Mouse (Mus musculus): ENCODE results near the gene Pde2a. TPM values are rescaled to one million over a fixed set of nuclear protein-coding genes. Genes with fewer than 3 reads are reported as not detected.
A peak's percentile ranks its signal among the peaks of the same experiment; 100 is the strongest.

The Pde2a gene
- polyA plus RNA-seq, 1 experiment from 2014 or later = 4.0 TPM

- Histone ChIP-seq H3K9me3 (replicated peaks) (no peaks in the 10 kb centered on the region), H3K27ac (no peak overlapping the region), H3K4me1 (replicated peaks) (peaks cover 4% of the 10 kb centered on the region), H3K27me3 (peaks cover 8% of the 10 kb centered on the region), H3K4me2 (no peak overlapping the region), H3K4me3 (replicated peaks) (no peak overlapping the region), H3K36me3 (no peaks in the 10 kb centered on the region), H3K9ac (no peak overlapping the region)
- DNase-seq = no peak
- no peak for ATAC-seq (ENCODE audit: low read depth)
- WGBS (ENCODE audit: insufficient replicate concordance) = 51% methylated on average over 8 of the region's 8 CpGs
Measured at GRCm38 (mm10) chr7:101426692-101427091, 5.2 kb downstream of the Pde2a start.

GRCm38 (mm10) chr7:101427736-101428135, 6.2 kb downstream of the Pde2a start:
- Histone ChIP-seq H3K27me3 (peaks cover 7% of the 10 kb centered on the region), H3K4me3 (replicated peaks) (no peak overlapping the region), H3K9me3 (replicated peaks) (no peaks in the 10 kb centered on the region), H3K4me1 (replicated peaks) (no peaks in the 10 kb centered on the region), H3K4me2 (no peak overlapping the region), H3K9ac (no peak overlapping the region), H3K36me3 (no peaks in the 10 kb centered on the region), H3K27ac (no peak overlapping the region)
- 11% methylated on average over 2 of the region's 2 CpGs for WGBS (ENCODE audit: insufficient replicate concordance)
- no peak for ATAC-seq (ENCODE audit: low read depth)
- DNase-seq = no peak

- Histone ChIP-seq H3K4me3 (replicated peaks) (no peak overlapping the region), H3K4me2 (no peak overlapping the region), H3K27ac (no peak overlapping the region), H3K9ac (no peak overlapping the region), H3K36me3 (no peaks in the 10 kb centered on the region), H3K9me3 (replicated peaks) (no peaks in the 10 kb centered on the region), H3K27me3 (0 out of 2 replicates have a peak, but pooled peaks cover 8% of the 10 kb centered on the region), H3K4me1 (replicated peaks) (no peaks in the 10 kb centered on the region)
- WGBS (ENCODE audit: insufficient replicate concordance) = 45% methylated on average over 6 of the region's 6 CpGs
- DNase-seq (no peak), ATAC-seq (ENCODE audit: low read depth) (no peak)
Measured at GRCm38 (mm10) chr7:101435038-101435437, 13.5 kb downstream of the Pde2a start.

GRCm38 (mm10) chr7:101437876-101438275, 16.4 kb downstream of the Pde2a start:
- Histone ChIP-seq H3K4me2 (no peak overlapping the region), H3K27ac (no peak overlapping the region), H3K4me3 (replicated peaks) (no peak overlapping the region), H3K4me1 (replicated peaks) (no peaks in the 10 kb centered on the region), H3K9me3 (replicated peaks) (no peaks in the 10 kb centered on the region), H3K27me3 (peaks cover 13% of the 10 kb centered on the region), H3K36me3 (no peaks in the 10 kb centered on the region), H3K9ac (no peak overlapping the region)
- WGBS (ENCODE audit: insufficient replicate concordance) = 15% methylated on average over 1 of the region's 1 CpGs
- DNase-seq = no peak
- ATAC-seq (ENCODE audit: low read depth) = no peak

GRCm38 (mm10) chr7:101443093-101443492, 21.6 kb downstream of the Pde2a start:
- Histone ChIP-seq H3K4me1 (replicated peaks) (no peaks in the 10 kb centered on the region), H3K4me3 (replicated peaks) (no peak overlapping the region), H3K9me3 (replicated peaks) (no peaks in the 10 kb centered on the region), H3K27me3 (peaks cover 14% of the 10 kb centered on the region), H3K36me3 (no peaks in the 10 kb centered on the region), H3K27ac (no peak overlapping the region), H3K4me2 (no peak overlapping the region), H3K9ac (no peak overlapping the region)
- DNase-seq (no peak), ATAC-seq (ENCODE audit: low read depth) (no peak)
- 62% methylated on average over 10 of the region's 10 CpGs for WGBS (ENCODE audit: insufficient replicate concordance)

DNA sequence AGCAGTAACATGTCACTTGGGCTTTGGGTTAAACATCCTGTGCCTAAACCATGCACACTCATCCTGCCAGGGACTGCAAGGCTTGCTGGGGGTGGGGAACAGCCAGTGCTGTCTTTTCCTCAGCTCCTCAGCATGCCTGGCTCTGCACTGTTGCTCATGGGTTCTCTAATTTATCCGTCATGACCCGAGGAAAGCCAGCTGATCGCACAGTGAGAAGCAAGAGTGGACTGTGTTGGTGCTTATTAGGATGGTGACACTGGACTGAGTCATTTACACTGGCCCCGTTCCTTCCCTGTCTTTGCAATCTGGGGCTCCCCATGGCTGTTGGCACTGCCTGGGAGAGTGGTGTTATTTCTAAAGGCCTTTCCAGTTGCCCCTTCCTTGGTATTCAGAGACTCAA, 22.7 kb downstream of the Pde2a start:
- no peak overlapping the region for H3K4me2 ChIP-seq
- H3K27me3 ChIP-seq = peaks cover 14% of the 10 kb centered on the region
- ATAC-seq (ENCODE audit: low read depth) = no peak
- H3K4me1 ChIP-seq (replicated peaks) = no peaks in the 10 kb centered on the region
- H3K9ac ChIP-seq = no peak overlapping the region
- H3K9me3 ChIP-seq (replicated peaks) = no peaks in the 10 kb centered on the region
- H3K27ac ChIP-seq = no peak overlapping the region
- no peaks in the 10 kb centered on the region for H3K36me3 ChIP-seq
- no peak overlapping the region for H3K4me3 ChIP-seq (replicated peaks)
- WGBS (ENCODE audit: insufficient replicate concordance) = 60% methylated on average over 4 of the region's 4 CpGs
- DNase-seq = no peak

- Histone ChIP-seq H3K9me3 (replicated peaks) (no peaks in the 10 kb centered on the region), H3K4me1 (replicated peaks) (peaks cover 5% of the 10 kb centered on the region), H3K27ac (no peak overlapping the region), H3K9ac (no peak overlapping the region), H3K36me3 (no peaks in the 10 kb centered on the region), H3K27me3 (peaks cover 51% of the 10 kb centered on the region), H3K4me2 (no peak overlapping the region), H3K4me3 (replicated peaks) (no peak overlapping the region)
- ATAC-seq (ENCODE audit: low read depth) (no peak), DNase-seq (no peak)
- 22% methylated on average over 3 of the region's 3 CpGs for WGBS (ENCODE audit: insufficient replicate concordance)
Measured at GRCm38 (mm10) chr7:101449855-101450254, 28.4 kb downstream of the Pde2a start.

DNA sequence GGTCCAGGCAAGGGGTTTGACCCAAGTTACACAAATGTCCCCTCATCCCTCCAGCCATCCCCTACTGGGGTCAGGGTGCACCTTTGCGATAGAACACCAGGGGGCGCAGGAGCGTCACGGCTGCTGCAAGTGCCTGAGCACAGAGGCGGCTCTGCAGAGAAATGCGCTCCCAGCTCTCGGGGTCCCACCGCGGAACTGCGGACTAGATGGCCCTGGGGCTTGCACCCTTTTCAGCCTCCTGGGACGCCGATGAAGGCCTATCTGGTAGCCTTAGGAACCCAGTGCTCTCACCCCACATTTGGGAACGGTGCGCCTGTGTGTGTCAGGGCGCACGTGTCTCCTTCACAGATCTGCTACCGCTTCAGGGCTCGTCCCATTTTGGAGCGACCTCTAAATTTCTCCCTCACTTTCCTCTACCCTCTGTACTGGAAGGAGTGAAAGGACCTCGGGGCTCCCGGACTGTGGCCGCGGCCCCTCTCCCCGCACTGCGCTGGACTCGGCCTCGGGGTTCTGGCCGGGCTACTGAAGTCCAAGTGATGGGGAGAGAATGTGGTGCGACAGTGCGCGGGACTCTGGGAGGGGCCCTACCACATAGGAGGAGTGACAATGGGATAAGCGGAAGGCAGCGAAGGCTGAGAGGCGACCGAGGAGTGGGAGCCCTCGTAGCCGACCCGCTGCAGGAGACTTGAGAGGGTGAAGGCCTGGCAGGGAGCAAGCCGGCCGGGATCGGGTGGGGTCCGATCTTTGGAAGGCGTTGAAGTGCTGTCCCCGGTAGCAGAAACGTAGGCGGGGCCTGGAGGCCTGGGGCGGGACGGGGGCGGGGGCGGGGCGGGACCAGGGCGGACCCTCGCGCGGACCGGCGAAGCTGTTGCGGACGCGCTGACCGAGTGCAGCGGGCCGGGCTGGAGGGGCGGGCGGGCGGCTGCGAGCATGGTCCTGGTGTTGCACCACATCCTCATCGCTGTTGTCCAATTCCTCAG, 29.2 kb downstream of the Pde2a start:
- H3K27me3 ChIP-seq = peaks cover 56% of the 10 kb centered on the region
- WGBS (ENCODE audit: insufficient replicate concordance) = 1% methylated on average over 68 of the region's 68 CpGs
- H3K9ac ChIP-seq = peak overlapping the region; percentile 26; the same call in 1 of the 2 replicates
- H3K27ac ChIP-seq = no peak overlapping the region
- peak; percentile 61 for DNase-seq
- H3K36me3 ChIP-seq = no peaks in the 10 kb centered on the region
- no peaks in the 10 kb centered on the region for H3K9me3 ChIP-seq (replicated peaks)
- H3K4me3 ChIP-seq (replicated peaks) = peak overlapping the region; percentile 52
- H3K4me2 ChIP-seq = peak overlapping the region; percentile 77
- peak; percentile 63 for ATAC-seq (ENCODE audit: low read depth)
- H3K4me1 ChIP-seq (replicated peaks) = peaks cover 5% of the 10 kb centered on the region

- H3K9ac ChIP-seq = no peak overlapping the region
- H3K4me1 ChIP-seq (replicated peaks) = peaks cover 5% of the 10 kb centered on the region
- DNase-seq = no peak
- no peak for ATAC-seq (ENCODE audit: low read depth)
- peak overlapping the region; percentile 52; the same call in 1 of the 2 replicates for H3K4me3 ChIP-seq (replicated peaks)
- no peaks in the 10 kb centered on the region for H3K9me3 ChIP-seq (replicated peaks)
- peaks cover 53% of the 10 kb centered on the region for H3K27me3 ChIP-seq
- WGBS (ENCODE audit: insufficient replicate concordance) = 67% methylated on average over 3 of the region's 3 CpGs
- no peaks in the 10 kb centered on the region for H3K36me3 ChIP-seq
- peak overlapping the region; percentile 77 for H3K4me2 ChIP-seq
- no peak overlapping the region for H3K27ac ChIP-seq
Measured at GRCm38 (mm10) chr7:101452669-101453068, 31.2 kb downstream of the Pde2a start.

GRCm38 (mm10) chr7:101453296-101453695, 31.8 kb downstream of the Pde2a start:
- ATAC-seq (ENCODE audit: low read depth) = no peak
- no peaks in the 10 kb centered on the region for H3K9me3 ChIP-seq (replicated peaks)
- DNase-seq = no peak
- peaks cover 5% of the 10 kb centered on the region for H3K4me1 ChIP-seq (replicated peaks)
- H3K4me2 ChIP-seq = peak overlapping the region; percentile 19; the same call in 1 of the 2 replicates
- H3K9ac ChIP-seq = no peak overlapping the region
- H3K36me3 ChIP-seq = no peaks in the 10 kb centered on the region
- WGBS (ENCODE audit: insufficient replicate concordance) = 77% methylated on average over 3 of the region's 3 CpGs
- H3K4me3 ChIP-seq (replicated peaks) = 0 out of 2 replicates have a peak overlapping the region, but pooled peaks have one; percentile 6
- H3K27me3 ChIP-seq = peaks cover 53% of the 10 kb centered on the region
- H3K27ac ChIP-seq = no peak overlapping the region

DNA sequence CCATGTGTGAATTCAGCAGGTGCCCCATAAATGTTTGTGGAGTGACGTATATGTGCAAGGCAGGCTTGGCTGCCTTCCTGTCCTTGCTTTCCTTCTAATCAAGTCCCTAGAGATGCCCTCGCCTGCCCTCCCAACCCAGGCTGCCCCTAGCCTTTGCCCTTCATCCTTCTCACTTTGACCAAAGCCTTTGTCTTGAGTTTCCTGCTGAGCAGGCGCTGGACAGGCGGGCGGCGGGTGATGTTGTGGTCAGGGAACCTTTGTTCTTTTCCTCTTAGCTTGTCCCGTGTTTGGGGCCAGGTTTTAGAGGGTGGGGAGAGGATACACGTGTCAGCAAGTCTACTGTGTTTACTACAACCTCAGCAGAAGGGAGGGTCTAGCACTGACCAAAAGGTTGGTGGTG, 32.2 kb downstream of the Pde2a start:
- 33% methylated on average over 8 of the region's 8 CpGs for WGBS (ENCODE audit: insufficient replicate concordance)
- Histone ChIP-seq H3K4me1 (replicated peaks) (peaks cover 5% of the 10 kb centered on the region), H3K27me3 (peaks cover 53% of the 10 kb centered on the region), H3K4me2 (no peak overlapping the region), H3K9ac (no peak overlapping the region), H3K27ac (no peak overlapping the region), H3K9me3 (replicated peaks) (no peaks in the 10 kb centered on the region), H3K36me3 (no peaks in the 10 kb centered on the region), H3K4me3 (replicated peaks) (no peak overlapping the region)
- DNase-seq = no peak
- no peak for ATAC-seq (ENCODE audit: low read depth)
